Mouse (Mus musculus) heart, adult 18-20 months (tissue): Measurements from ENCODE around the gene Shc2. TPM values are rescaled to one million over a fixed set of nuclear protein-coding genes. Genes with fewer than 3 reads are reported as not detected.

Experiments
- DNase-seq, 2 experiments: peaks; one replicate each; pipeline ENCODE4 v3.0.0; 2021 to 2022; ENCODE audit warnings: mixed read lengths in 1 of 2
- total RNA-seq, 2 experiments: library from RNA; stranded (reverse); gene quantifications; 2 replicates each; pipeline ENCODE4 v1.2.3; 2021

Gene Shc2
- total RNA-seq, 2 experiments from 2014 or later: 1.3 to 1.5 TPM

DNA sequence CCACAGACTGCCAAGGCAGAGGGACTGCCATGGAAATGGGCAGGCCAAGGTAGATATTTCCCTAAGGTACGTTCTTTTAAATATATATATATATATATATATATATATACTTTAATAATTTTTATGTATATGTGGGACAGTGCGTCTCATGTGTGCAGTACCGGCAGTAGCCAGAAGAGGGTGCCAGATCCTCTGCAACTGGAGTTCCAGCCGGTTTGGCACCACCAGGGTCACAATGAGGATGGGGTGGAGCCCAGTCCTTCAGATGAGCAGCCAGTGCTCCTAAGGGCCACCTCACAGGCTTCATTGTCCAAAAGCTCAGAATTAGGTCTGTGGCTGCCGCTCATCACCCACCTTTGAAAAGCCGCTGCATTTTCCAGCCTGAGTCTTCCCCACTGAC lies 56.9 kb downstream of the Shc2 start:
- peak in 1 of 2 experiments; percentile 17 for DNase-seq

DNA sequence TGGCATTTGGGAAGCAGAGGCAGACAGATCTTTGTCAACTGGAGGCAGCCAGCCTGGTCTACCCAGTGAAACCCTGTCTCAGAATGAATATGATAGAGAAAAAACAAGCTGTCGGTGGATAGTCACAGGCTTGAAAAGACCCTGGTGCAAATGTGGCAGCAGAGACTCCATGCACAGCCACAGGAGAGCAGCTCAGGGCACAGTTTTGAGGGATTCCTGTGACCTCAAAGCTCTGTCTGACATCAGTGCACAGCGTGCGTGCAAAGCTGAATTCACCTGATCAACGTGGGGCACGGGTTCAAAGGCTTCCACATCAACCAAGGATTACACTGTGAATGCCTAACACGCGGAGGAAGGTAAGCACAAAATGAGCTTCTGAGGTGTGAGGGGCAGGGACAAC lies 57.4 kb downstream of the Shc2 start:
- DNase-seq: no peak

DNA sequence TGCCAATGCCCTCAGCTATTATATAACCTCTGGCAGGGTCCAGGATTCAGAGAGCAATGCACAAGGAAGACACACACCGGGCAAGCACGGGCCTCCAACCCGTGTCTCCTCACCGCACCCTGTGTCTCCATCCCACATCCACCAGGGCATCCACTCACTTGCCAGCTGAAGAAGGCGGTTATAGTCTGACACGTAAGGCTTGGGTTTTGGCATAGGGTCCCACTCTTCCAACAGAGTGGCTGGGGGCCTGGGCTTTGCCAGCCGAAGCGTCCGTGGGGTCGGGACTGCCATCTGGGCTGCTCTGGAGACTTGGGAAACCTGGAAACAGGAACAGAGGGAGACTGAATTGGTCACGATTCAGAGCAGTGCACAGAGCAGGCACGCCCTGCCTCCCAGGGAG lies 57.9 kb downstream of the Shc2 start:
- no peak for DNase-seq

DNA sequence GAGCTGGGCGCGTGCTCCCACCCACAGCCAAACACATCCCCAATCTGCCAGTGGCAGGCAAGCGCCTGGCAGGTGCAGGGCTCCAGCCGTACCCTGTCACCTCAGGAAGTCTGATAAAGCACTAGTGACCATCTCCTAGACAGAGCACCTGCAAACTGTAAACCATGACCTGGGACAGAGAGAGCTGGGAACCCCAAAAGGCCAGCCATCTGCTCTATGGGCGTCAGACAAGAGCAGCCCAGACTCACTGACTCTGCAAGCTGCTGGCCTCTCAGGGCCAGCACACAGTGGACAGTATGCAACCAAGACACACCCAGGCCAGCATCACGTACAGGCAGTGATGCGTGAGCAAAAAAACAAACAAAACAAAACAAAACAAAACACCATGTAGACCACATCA lies 58.8 kb downstream of the Shc2 start:
- no peak for DNase-seq

DNA sequence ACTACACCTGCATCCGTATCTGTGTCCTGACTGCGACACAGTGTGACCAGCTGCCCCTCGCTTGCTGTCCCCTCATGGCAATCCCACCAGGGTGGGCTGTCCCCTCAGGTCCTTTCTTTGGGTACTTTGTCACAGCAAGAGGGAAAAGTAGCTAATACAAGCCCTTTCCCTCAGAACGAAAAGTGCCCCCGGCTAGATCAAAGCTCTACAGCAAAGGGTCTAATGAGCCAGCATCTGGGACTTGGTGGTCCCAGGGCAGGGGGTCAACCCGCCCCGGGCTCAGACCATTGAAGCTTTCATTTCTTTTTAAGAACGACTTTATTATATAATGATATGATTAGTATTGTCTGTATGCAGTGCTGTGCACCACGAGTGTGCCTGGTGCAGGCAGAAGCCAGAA lies 59.4 kb downstream of the Shc2 start:
- DNase-seq: no peak

DNA sequence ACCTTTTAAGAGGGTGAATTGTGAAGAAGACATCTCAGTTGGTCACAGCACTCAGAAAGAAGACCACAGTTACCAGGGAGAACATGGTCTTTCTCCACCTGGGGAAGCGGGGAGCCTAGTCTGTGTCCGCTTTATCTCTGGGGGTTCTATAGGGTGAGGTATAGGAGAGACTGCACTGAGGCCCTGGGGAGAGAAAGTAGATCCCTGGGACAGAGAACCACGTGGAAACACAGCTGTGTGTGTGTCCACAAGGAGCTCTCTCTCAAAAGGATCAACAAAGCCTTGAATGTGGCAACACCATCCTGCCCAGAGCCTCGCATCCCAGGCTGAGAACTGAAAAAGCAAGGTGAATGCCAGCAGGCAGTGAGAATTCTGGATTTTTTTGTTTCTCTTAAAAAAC lies 60.3 kb downstream of the Shc2 start:
- DNase-seq: no peak

DNA sequence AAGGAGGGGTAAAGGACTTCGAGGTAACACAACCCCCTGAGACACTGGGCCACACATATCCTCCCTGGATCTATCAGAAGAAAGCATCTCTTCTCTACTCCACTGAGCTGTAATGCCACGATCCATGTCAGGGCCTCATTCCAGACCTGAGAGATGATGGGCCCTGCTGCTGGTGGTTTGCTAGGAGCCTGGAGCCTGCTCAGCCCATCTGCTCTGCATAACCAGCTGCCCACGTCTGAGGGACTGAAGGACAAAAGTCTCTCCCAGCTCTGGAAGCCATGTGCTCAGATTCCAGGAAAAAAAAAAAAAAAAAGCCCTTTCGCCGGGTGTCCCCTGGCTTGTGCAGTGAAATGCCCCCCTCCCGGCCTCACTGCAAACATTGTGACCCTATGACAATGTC lies 62.0 kb downstream of the Shc2 start:
- no peak for DNase-seq

DNA sequence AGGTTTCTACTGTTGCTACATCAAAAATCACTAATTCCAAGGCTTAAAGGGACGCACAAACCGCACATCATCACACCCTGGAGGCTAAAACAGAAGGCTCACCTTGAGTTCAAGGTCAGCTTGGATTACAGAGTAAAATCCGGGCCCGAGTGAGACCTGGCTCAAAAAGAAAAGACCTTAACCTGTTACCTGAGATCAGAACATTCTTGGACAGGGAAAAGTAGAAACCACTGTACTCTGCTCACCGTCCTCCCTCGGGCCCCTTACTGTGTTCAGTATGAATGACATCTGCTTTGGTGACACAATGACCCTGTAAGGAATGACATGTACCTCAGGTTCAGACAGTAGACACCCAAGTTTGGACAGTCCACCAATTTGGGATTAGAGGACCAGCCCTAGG lies 62.9 kb downstream of the Shc2 start:
- no peak for DNase-seq

DNA sequence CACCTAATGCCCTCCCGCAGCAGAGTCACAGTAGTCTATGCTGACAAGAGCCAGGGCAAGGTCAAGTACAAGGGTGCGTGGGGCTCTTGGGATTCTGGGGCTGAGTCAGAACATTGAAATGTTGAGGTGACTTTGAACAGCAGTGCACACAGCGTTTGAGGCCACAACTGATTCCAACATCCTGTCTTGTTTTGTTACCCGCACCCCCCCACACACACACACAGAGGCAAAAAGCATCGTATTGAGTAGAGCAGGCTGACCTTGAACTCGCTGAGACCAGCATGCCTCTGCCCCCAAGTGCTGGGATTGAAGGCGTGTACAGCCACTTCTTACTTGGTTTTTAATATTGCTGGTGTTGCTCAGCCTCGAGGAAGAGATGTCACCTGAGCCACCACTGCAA lies 63.4 kb downstream of the Shc2 start:
- no peak for DNase-seq

DNA sequence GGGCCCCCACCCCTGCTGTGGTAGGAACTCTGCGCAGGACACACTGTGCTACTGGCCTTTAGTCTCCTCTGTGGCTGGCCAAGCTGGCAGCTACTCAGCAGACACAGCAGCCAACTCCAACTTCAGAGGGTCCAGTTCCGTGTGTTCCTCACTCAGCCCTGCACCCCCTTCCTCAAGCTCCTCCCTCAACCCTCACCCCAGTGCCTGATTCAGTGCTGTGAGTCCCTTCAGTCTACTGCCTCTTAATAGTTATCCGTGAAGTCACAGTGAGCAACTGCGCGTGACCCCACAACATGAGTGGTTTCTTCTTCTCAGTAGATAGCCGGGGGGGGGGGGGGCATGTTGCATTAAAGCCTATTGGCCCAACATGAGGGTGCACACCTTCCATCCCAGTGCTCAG lies 64.1 kb downstream of the Shc2 start:
- DNase-seq: no peak

DNA sequence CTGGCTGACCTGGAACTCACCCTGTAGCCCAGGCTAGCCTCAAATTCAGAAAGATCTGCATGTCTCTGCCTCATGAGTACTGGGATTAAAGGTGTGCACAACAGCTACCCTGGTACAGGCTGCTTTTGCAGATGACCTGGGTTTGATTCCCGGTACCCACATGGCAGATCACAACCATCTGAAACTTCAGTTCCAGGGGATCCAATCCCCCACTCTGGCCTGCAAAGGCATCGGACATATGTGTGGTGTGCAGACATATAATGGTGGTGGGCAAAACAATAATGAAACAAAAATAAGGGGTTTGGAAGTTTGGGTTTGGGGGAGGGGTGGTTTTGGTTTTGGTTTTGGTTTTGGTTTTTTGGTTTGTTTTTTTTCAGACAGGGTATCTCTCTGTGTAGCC lies 66.4 kb downstream of the Shc2 start:
- DNase-seq: no peak

DNA sequence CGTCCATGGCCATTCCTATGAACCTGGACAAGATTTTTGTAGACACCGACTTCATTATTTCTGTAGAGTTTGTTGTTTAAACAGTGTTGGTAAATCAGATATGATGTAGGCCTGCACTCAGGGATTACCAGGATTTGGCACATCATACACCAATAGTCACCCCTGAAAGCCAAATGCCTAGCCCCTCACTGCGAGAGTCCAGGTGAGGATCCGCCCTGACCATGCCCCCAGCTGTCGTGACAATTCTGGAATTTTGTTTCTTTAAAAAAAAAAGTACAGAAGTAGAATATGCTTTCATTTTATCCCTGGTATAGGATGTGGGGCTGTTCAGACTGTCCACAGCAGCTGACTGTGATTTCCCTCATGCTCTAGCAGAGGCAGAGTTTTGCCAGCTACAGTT lies 67.8 kb downstream of the Shc2 start:
- no peak for DNase-seq

Other genes with a start within 250 kb of the Shc2 start
- not detected for gene Vmn2r83, start 169.2 kb downstream of the Shc2 start, total RNA-seq
- 1 to 10 TPM; 4.1 to 4.8 TPM for gene Plpp2, start 104.1 kb downstream of the Shc2 start, total RNA-seq
- gene Mier2, start 82.7 kb downstream of the Shc2 start, total RNA-seq: 10 to 100 TPM; 14.4 to 19.0 TPM
- not detected for gene Theg, start 50.6 kb downstream of the Shc2 start, total RNA-seq
- under 1 TPM in 1 of 2 experiments, not detected in 1; 0.10 TPM for gene C2cd4c, start 23.9 kb downstream of the Shc2 start, total RNA-seq
- not detected for gene Odf3l2, start 7.8 kb upstream of the Shc2 start, total RNA-seq
- gene Madcam1, start 26.6 kb upstream of the Shc2 start, total RNA-seq: under 1 TPM in 1 of 2 experiments, not detected in 1; 0.21 TPM
- 10 to 100 TPM; 15.5 to 18.0 TPM for gene Tpgs1, start 31.5 kb upstream of the Shc2 start, total RNA-seq
- gene Cdc34, start 44.3 kb upstream of the Shc2 start, total RNA-seq: 100 to 1,000 TPM; 213 to 227 TPM
- gene Gzmm, start 51.1 kb upstream of the Shc2 start, total RNA-seq: 1 to 10 TPM; 7.2 to 7.9 TPM
- 1,000 to 10,000 TPM; 1,459 to 1,479 TPM for gene Bsg, start 66.6 kb upstream of the Shc2 start, total RNA-seq
- 10 to 100 TPM; 14.8 to 15.1 TPM for gene Hcn2, start 78.7 kb upstream of the Shc2 start, total RNA-seq
- gene Polrmt, start 108.7 kb upstream of the Shc2 start, total RNA-seq: 10 to 100 TPM; 46.3 to 49.5 TPM
- gene Fgf22, start 117.2 kb upstream of the Shc2 start, total RNA-seq: not detected
- gene Rnf126, start 129.0 kb upstream of the Shc2 start, total RNA-seq: 10 to 100 TPM; 22.0 to 23.1 TPM
- 1 to 10 TPM; 3.5 to 4.5 TPM for gene Fstl3, start 139.4 kb upstream of the Shc2 start, total RNA-seq
- gene Prss57, start 153.0 kb upstream of the Shc2 start, total RNA-seq: not detected
- gene Palm, start 155.7 kb upstream of the Shc2 start, total RNA-seq: 10 to 100 TPM; 44.3 to 45.7 TPM
- gene Misp, start 183.1 kb upstream of the Shc2 start, total RNA-seq: under 1 TPM; 0.42 to 0.67 TPM
- 10 to 100 TPM; 35.8 to 39.9 TPM for gene Ptbp1, start 216.5 kb upstream of the Shc2 start, total RNA-seq
- not detected for gene Prtn3, start 236.6 kb upstream of the Shc2 start, total RNA-seq
- gene Plppr3, start 236.7 kb upstream of the Shc2 start, total RNA-seq: under 1 TPM; 0.12 to 0.18 TPM
- gene Elane, start 248.3 kb upstream of the Shc2 start, total RNA-seq: not detected